12 mouse cellular contexts compared by ENCODE assay signal in genomic region chr4:63400541-63401306, GRCm38 (mm10). TPM values are rescaled to one million over a fixed set of nuclear protein-coding genes. Genes with fewer than 3 reads are reported as not detected.
DNase-seq lines count a peak whose midpoint lies in the region; ATAC-seq and TF ChIP-seq lines count a peak whose summit lies in the region.
"Had no signal": no experiment of that assay in that cellular context is flagged by ENCODE, and none has a peak within 500 bp of the region (broad histone marks: within the 10 kb centered on the region; RNA-seq: fewer than 3 reads in every experiment).

No protein-coding gene starts in this region.

- H3K27ac ChIP-seq in lung, embryonic 15.5 days = peak overlapping the region; percentile 86; the same call in 1 of the 2 replicates
- peak overlapping the region; percentile 86 for H3K27ac ChIP-seq in bone marrow macrophage, adult 2 months (ENCODE audit: insufficient read depth, low read depth, low read length)
- H3K27ac ChIP-seq in liver, postnatal 0 days (ENCODE audit: low read depth) = peak overlapping the region; percentile 92
- no peak overlapping the region for H3K27ac ChIP-seq in midbrain, postnatal 0 days (ENCODE audit: low read depth, low read length)

- ATAC-seq in lung, embryonic 15.5 days (ENCODE audit: borderline replicate concordance, extremely low read depth, low FRiP score, low TSS enrichment) = no peak
- ATAC-seq in liver, postnatal 0 days = 0 out of 2 replicates have a peak, but pooled peaks have one; percentile 4
- no peak for ATAC-seq in midbrain, postnatal 0 days (ENCODE audit: low FRiP score)

- WGBS in lung, embryonic 15.5 days = 77% methylated on average over 18 of the region's 18 CpGs
- WGBS in liver, postnatal 0 days (ENCODE audit: insufficient replicate concordance) = 46% methylated on average over 17 of the region's 18 CpGs
- 91% methylated on average over 18 of the region's 18 CpGs for WGBS in midbrain, postnatal 0 days

- no peaks in the 10 kb centered on the region for H3K9me3 ChIP-seq in lung, embryonic 15.5 days
- no peaks in the 10 kb centered on the region for H3K9me3 ChIP-seq in liver, postnatal 0 days (ENCODE audit: low read length)
- H3K9me3 ChIP-seq in midbrain, postnatal 0 days (ENCODE audit: low read length) = no peaks in the 10 kb centered on the region

- no peak overlapping the region for H3K9ac ChIP-seq in lung, embryonic 15.5 days
- H3K9ac ChIP-seq in liver, postnatal 0 days (replicated peaks) = peak overlapping the region; percentile 26; the same call in 1 of the 2 replicates
- no peak overlapping the region for H3K9ac ChIP-seq in midbrain, postnatal 0 days (replicated peaks; ENCODE audit: low read length, poor library complexity, severe bottlenecking)

- no peak for TF ChIP-seq EP300 in liver, postnatal 0 days (IDR thresholded peaks at IDR 0.05; ENCODE audit: low read depth)

- peaks cover 72% of the 10 kb centered on the region for H3K4me1 ChIP-seq in lung, embryonic 15.5 days
- peaks cover 38% of the 10 kb centered on the region for H3K4me1 ChIP-seq in bone marrow macrophage, adult 2 months (ENCODE audit: control insufficient read depth, insufficient read depth, low read length)
- peaks cover 60% of the 10 kb centered on the region for H3K4me1 ChIP-seq in liver, postnatal 0 days (ENCODE audit: insufficient read depth)
- H3K4me1 ChIP-seq in midbrain, postnatal 0 days (ENCODE audit: insufficient read depth, low read length) = no peaks in the 10 kb centered on the region

- H3K36me3 ChIP-seq in lung, embryonic 15.5 days = peaks cover 6% of the 10 kb centered on the region; the same call in 1 of the 2 replicates
- peaks cover 14% of the 10 kb centered on the region for H3K36me3 ChIP-seq in liver, postnatal 0 days (replicated peaks; ENCODE audit: insufficient read depth, low read length)
- H3K36me3 ChIP-seq in midbrain, postnatal 0 days (ENCODE audit: insufficient read depth, low read length) = no peaks in the 10 kb centered on the region

- no peak for DNase-seq in lung, postnatal 14 days
- DNase-seq in liver, postnatal 0 days = no peak
- peak; percentile 65 for DNase-seq in thymus, postnatal 0 days (ENCODE audit: low spot score)
- no peak for DNase-seq in midbrain, postnatal 0 days (ENCODE audit: low spot score)
- DNase-seq in cerebellum, adult 9-11 months = no peak
- no peak for DNase-seq in frontal cortex, postnatal 25 days (ENCODE audit: low spot score in 2 of 2)

- TF ChIP-seq CTCF in bone marrow macrophage, adult 2 months (IDR thresholded peaks at IDR 0.05; ENCODE audit: low read depth, low read length) = no peak
- no peak for TF ChIP-seq CTCF in liver, postnatal 0 days (IDR thresholded peaks at IDR 0.05; ENCODE audit: low read depth)
- no peak for TF ChIP-seq CTCF in midbrain, postnatal 0 days (IDR thresholded peaks at IDR 0.05)

- 0 out of 2 replicates have a peak overlapping the region, but pooled peaks have one; percentile 60 for H3K4me2 ChIP-seq in lung, embryonic 15.5 days
- peak overlapping the region; percentile 60 for H3K4me2 ChIP-seq in liver, postnatal 0 days (ENCODE audit: low read depth, low read length)
- no peak overlapping the region for H3K4me2 ChIP-seq in midbrain, postnatal 0 days (ENCODE audit: low read depth, low read length, poor library complexity, severe bottlenecking)

- H3K4me3 ChIP-seq in lung, embryonic 15.5 days = no peak overlapping the region
- H3K4me3 ChIP-seq in bone marrow macrophage, adult 2 months (ENCODE audit: insufficient read depth, low read length) = peak overlapping the region; percentile 61
- H3K4me3 ChIP-seq in liver, postnatal 0 days (ENCODE audit: low read depth, low read length) = peak overlapping the region; percentile 52
- no peak overlapping the region for H3K4me3 ChIP-seq in midbrain, postnatal 0 days (ENCODE audit: low read depth, low read length)
- H3K4me3 ChIP-seq: erythroblast, embryonic 14.5 days had no signal

- no peak for TF ChIP-seq POLR2A in bone marrow macrophage, adult 2 months (IDR thresholded peaks at IDR 0.05; ENCODE audit: borderline replicate concordance, low read depth, low read length)

- no peaks in the 10 kb centered on the region for H3K27me3 ChIP-seq in lung, embryonic 15.5 days
- H3K27me3 ChIP-seq in liver, postnatal 0 days (ENCODE audit: insufficient read depth, low read length) = no peaks in the 10 kb centered on the region
- H3K27me3 ChIP-seq in midbrain, postnatal 0 days (ENCODE audit: insufficient read depth, low read length) = no peaks in the 10 kb centered on the region

RNA-seq across cellular contexts. Expression of gene Akna, which starts 2.4 kb away (rescaled TPM):
- 9.0 and 10.4 TPM in 2 replicates for polyA plus RNA-seq in lung, embryonic 15.5 days (2015; fragmentation: Nextera tagmentation; extraction: Ambion mirVana)
- polyA plus RNA-seq in bone marrow macrophage, adult 2 months (2012; ENCODE audit: insufficient read depth, insufficient read length, missing spikeins) = 33.3 and 39.4 TPM in 2 replicates
- 4.6 and 5.2 TPM in 2 replicates for polyA plus RNA-seq in liver, postnatal 0 days (2015; fragmentation: Nextera tagmentation; extraction: Ambion mirVana)
- polyA plus RNA-seq in thymus, postnatal 0 days (2015; fragmentation: Nextera tagmentation; extraction: Ambion mirVana) = 20.6 and 25.9 TPM in 2 replicates
- 4.4 and 5.3 TPM in 2 replicates for total RNA-seq in midbrain, postnatal 0 days (2014; rRNA removed)
- 1.9 and 2.1 TPM in 2 replicates for polyA plus RNA-seq in midbrain, postnatal 0 days (2015; fragmentation: Nextera tagmentation; extraction: Ambion mirVana)

RNA-seq across cellular contexts. Expression of gene Orm2, which starts 38.5 kb away (rescaled TPM):
- polyA plus RNA-seq in lung, embryonic 15.5 days (2015; fragmentation: Nextera tagmentation; extraction: Ambion mirVana) = not detected in 2 replicates
- polyA plus RNA-seq in bone marrow macrophage, adult 2 months (2012; ENCODE audit: insufficient read depth, insufficient read length, missing spikeins) = not detected in 2 replicates
- not detected in 2 replicates for polyA plus RNA-seq in liver, postnatal 0 days (2015; fragmentation: Nextera tagmentation; extraction: Ambion mirVana)
- 0.17 and 0.33 TPM in 2 replicates for polyA plus RNA-seq in thymus, postnatal 0 days (2015; fragmentation: Nextera tagmentation; extraction: Ambion mirVana)
- total RNA-seq in midbrain, postnatal 0 days (2014; rRNA removed) = not detected in 2 replicates
- polyA plus RNA-seq in midbrain, postnatal 0 days (2015; fragmentation: Nextera tagmentation; extraction: Ambion mirVana) = not detected in 2 replicates
- total RNA-seq: heart, postnatal 36 days; layer of hippocampus, postnatal 10 days had no signal
- polyA plus RNA-seq: erythroblast, embryonic 14.5 days; testis, adult 2 months had no signal

RNA-seq across cellular contexts. Expression of gene Orm3, which starts 44.8 kb away (rescaled TPM):
- polyA plus RNA-seq in lung, embryonic 15.5 days (2015; fragmentation: Nextera tagmentation; extraction: Ambion mirVana) = not detected in 2 replicates
- polyA plus RNA-seq in bone marrow macrophage, adult 2 months (2012; ENCODE audit: insufficient read depth, insufficient read length, missing spikeins) = not detected in 2 replicates
- polyA plus RNA-seq in liver, postnatal 0 days (2015; fragmentation: Nextera tagmentation; extraction: Ambion mirVana) = not detected in 2 replicates
- polyA plus RNA-seq in thymus, postnatal 0 days (2015; fragmentation: Nextera tagmentation; extraction: Ambion mirVana) = not detected in 2 replicates
- not detected in 2 replicates for total RNA-seq in midbrain, postnatal 0 days (2014; rRNA removed)
- not detected in 2 replicates for polyA plus RNA-seq in midbrain, postnatal 0 days (2015; fragmentation: Nextera tagmentation; extraction: Ambion mirVana)
- total RNA-seq: layer of hippocampus, postnatal 10 days had no signal
- polyA plus RNA-seq: erythroblast, embryonic 14.5 days; testis, adult 2 months had no signal

RNA-seq across cellular contexts. Expression of gene Orm1, which starts 56.4 kb away (rescaled TPM):
- not detected in 2 replicates for polyA plus RNA-seq in lung, embryonic 15.5 days (2015; fragmentation: Nextera tagmentation; extraction: Ambion mirVana)
- not detected in 2 replicates for polyA plus RNA-seq in bone marrow macrophage, adult 2 months (2012; ENCODE audit: insufficient read depth, insufficient read length, missing spikeins)
- polyA plus RNA-seq in liver, postnatal 0 days (2015; fragmentation: Nextera tagmentation; extraction: Ambion mirVana) = 2.5 and 4.5 TPM in 2 replicates
- polyA plus RNA-seq in thymus, postnatal 0 days (2015; fragmentation: Nextera tagmentation; extraction: Ambion mirVana) = 1.9 and 2.7 TPM in 2 replicates
- not detected in 2 replicates for total RNA-seq in midbrain, postnatal 0 days (2014; rRNA removed)
- polyA plus RNA-seq in midbrain, postnatal 0 days (2015; fragmentation: Nextera tagmentation; extraction: Ambion mirVana) = not detected in 2 replicates
- total RNA-seq: layer of hippocampus, postnatal 10 days had no signal
- polyA plus RNA-seq: erythroblast, embryonic 14.5 days; testis, adult 2 months had no signal

Comparison
In these comparisons a context has a peak if more than half of its experiments do, and no peak if none do; other contexts are left out.
1. H3K4me3 ChIP-seq: peak in bone marrow macrophage, adult 2 months (single experiment) and liver, postnatal 0 days (single experiment); none in lung, embryonic 15.5 days (single experiment) and midbrain, postnatal 0 days (single experiment).